Mouse (Mus musculus): Measurements from ENCODE around the gene Btnl2.

Btnl2 gene

GRCm38 (mm10) chr17:34354539-34354938 lies at the start of gene Btnl2:
Btnl2 (plus strand) TSS chr17:34354822.
- TF ChIP-seq GATA4 (IDR thresholded peaks at IDR 0.05; ENCODE audit: insufficient replicate concordance, low read length): no peak

GRCm38 (mm10) chr17:34305380-34306030 lies 49.1 kb upstream of the Btnl2 start, which contains the start of gene H2-Eb1:
H2-Eb1 (plus strand) TSS chr17:34305867.
- no peak for TF ChIP-seq GATA4 (IDR thresholded peaks at IDR 0.05; ENCODE audit: insufficient replicate concordance, low read length)

GRCm38 (mm10) chr17:34306407-34306806 lies 48.2 kb upstream of the Btnl2 start:
- TF ChIP-seq GATA4 (IDR thresholded peaks at IDR 0.05; ENCODE audit: insufficient replicate concordance, low read length): no peak

- TF ChIP-seq GATA4 (IDR thresholded peaks at IDR 0.05; ENCODE audit: insufficient replicate concordance, low read length): no peak
Observed at GRCm38 (mm10) chr17:34307216-34307615, 47.4 kb upstream of the Btnl2 start.

GRCm38 (mm10) chr17:34308161-34308560 lies 46.5 kb upstream of the Btnl2 start:
- TF ChIP-seq GATA4 (IDR thresholded peaks at IDR 0.05; ENCODE audit: insufficient replicate concordance, low read length): no peak

GRCm38 (mm10) chr17:34309225-34309624 lies 45.4 kb upstream of the Btnl2 start:
- no peak for TF ChIP-seq GATA4 (IDR thresholded peaks at IDR 0.05; ENCODE audit: insufficient replicate concordance, low read length)

- no peak for TF ChIP-seq GATA4 (IDR thresholded peaks at IDR 0.05; ENCODE audit: insufficient replicate concordance, low read length)
Observed at GRCm38 (mm10) chr17:34309683-34310385, 44.8 kb upstream of the Btnl2 start.

GRCm38 (mm10) chr17:34312185-34312584 lies 42.4 kb upstream of the Btnl2 start:
- TF ChIP-seq GATA4 (IDR thresholded peaks at IDR 0.05; ENCODE audit: insufficient replicate concordance, low read length): no peak

GRCm38 (mm10) chr17:34313393-34313792 lies 41.2 kb upstream of the Btnl2 start:
- TF ChIP-seq GATA4 (IDR thresholded peaks at IDR 0.05; ENCODE audit: insufficient replicate concordance, low read length): no peak

- TF ChIP-seq GATA4 (IDR thresholded peaks at IDR 0.05; ENCODE audit: insufficient replicate concordance, low read length): no peak
Observed at GRCm38 (mm10) chr17:34314286-34314685, 40.3 kb upstream of the Btnl2 start.

GRCm38 (mm10) chr17:34315512-34315911 lies 39.1 kb upstream of the Btnl2 start:
- TF ChIP-seq GATA4 (IDR thresholded peaks at IDR 0.05; ENCODE audit: insufficient replicate concordance, low read length): no peak

- TF ChIP-seq GATA4 (IDR thresholded peaks at IDR 0.05; ENCODE audit: insufficient replicate concordance, low read length): no peak
Observed at GRCm38 (mm10) chr17:34316697-34317096, 37.9 kb upstream of the Btnl2 start.

GRCm38 (mm10) chr17:34317275-34317674 lies 37.3 kb upstream of the Btnl2 start:
- TF ChIP-seq GATA4 (IDR thresholded peaks at IDR 0.05; ENCODE audit: insufficient replicate concordance, low read length): no peak

- no peak for TF ChIP-seq GATA4 (IDR thresholded peaks at IDR 0.05; ENCODE audit: insufficient replicate concordance, low read length)
Observed at GRCm38 (mm10) chr17:34325436-34325835, 29.2 kb upstream of the Btnl2 start, which contains the start of gene H2-Eb2. H2-Eb2 (plus strand) TSS chr17:34325665.

GRCm38 (mm10) chr17:34326373-34326772 lies 28.2 kb upstream of the Btnl2 start:
- TF ChIP-seq GATA4 (IDR thresholded peaks at IDR 0.05; ENCODE audit: insufficient replicate concordance, low read length): no peak

GRCm38 (mm10) chr17:34329807-34330206 lies 24.8 kb upstream of the Btnl2 start:
- TF ChIP-seq GATA4 (IDR thresholded peaks at IDR 0.05; ENCODE audit: insufficient replicate concordance, low read length): no peak

All from liver, adult (tissue).